Mouse (Mus musculus): ENCODE measurements around the gene Iars2.

Iars2 gene

GRCm38 (mm10) chr1:185279288-185279687 lies 49.9 kb downstream of the Iars2 start:
- no peak for DNase-seq (ENCODE audit: extremely low spot score)

- no peak for DNase-seq (ENCODE audit: extremely low spot score)
Observed at GRCm38 (mm10) chr1:185277022-185277421, 52.2 kb downstream of the Iars2 start.

- DNase-seq (ENCODE audit: extremely low spot score) = no peak
Observed at GRCm38 (mm10) chr1:185275976-185276375, 53.2 kb downstream of the Iars2 start.

- DNase-seq (ENCODE audit: extremely low spot score) = no peak
Observed at GRCm38 (mm10) chr1:185274819-185275545, 54.2 kb downstream of the Iars2 start.

- no peak for DNase-seq (ENCODE audit: extremely low spot score)
Observed at GRCm38 (mm10) chr1:185271373-185271772, 57.8 kb downstream of the Iars2 start.

- no peak for DNase-seq (ENCODE audit: extremely low spot score)
Observed at GRCm38 (mm10) chr1:185270403-185271097, 58.6 kb downstream of the Iars2 start.

GRCm38 (mm10) chr1:185268675-185269074 lies 60.5 kb downstream of the Iars2 start:
- no peak for DNase-seq (ENCODE audit: extremely low spot score)

GRCm38 (mm10) chr1:185262565-185262964 lies 66.6 kb downstream of the Iars2 start:
- DNase-seq (ENCODE audit: extremely low spot score) = no peak

- DNase-seq (ENCODE audit: extremely low spot score) = peak; percentile 81
Observed at GRCm38 (mm10) chr1:185256753-185257152, 72.4 kb downstream of the Iars2 start.

GRCm38 (mm10) chr1:185255336-185255735 lies 73.9 kb downstream of the Iars2 start:
- DNase-seq (ENCODE audit: extremely low spot score) = no peak

- no peak for DNase-seq (ENCODE audit: extremely low spot score)
Observed at GRCm38 (mm10) chr1:185253140-185253892, 75.9 kb downstream of the Iars2 start.

GRCm38 (mm10) chr1:185252351-185252750 lies 76.8 kb downstream of the Iars2 start:
- DNase-seq (ENCODE audit: extremely low spot score) = no peak

- no peak for DNase-seq (ENCODE audit: extremely low spot score)
Observed at GRCm38 (mm10) chr1:185248728-185249127, 80.5 kb downstream of the Iars2 start.

GRCm38 (mm10) chr1:185247429-185248085 lies 81.6 kb downstream of the Iars2 start:
- no peak for DNase-seq (ENCODE audit: extremely low spot score)

- DNase-seq (ENCODE audit: extremely low spot score) = no peak
Observed at GRCm38 (mm10) chr1:185245456-185245855, 83.7 kb downstream of the Iars2 start.

- no peak for DNase-seq (ENCODE audit: extremely low spot score)
Observed at GRCm38 (mm10) chr1:185243013-185243412, 86.2 kb downstream of the Iars2 start.

- DNase-seq (ENCODE audit: extremely low spot score) = no peak
Observed at GRCm38 (mm10) chr1:185236530-185236929, 92.7 kb downstream of the Iars2 start.

GRCm38 (mm10) chr1:185235837-185236236 lies 93.4 kb downstream of the Iars2 start:
- DNase-seq (ENCODE audit: extremely low spot score) = no peak

All from embryo, embryonic 9.5 days (tissue).